In the genomic region with DNA sequence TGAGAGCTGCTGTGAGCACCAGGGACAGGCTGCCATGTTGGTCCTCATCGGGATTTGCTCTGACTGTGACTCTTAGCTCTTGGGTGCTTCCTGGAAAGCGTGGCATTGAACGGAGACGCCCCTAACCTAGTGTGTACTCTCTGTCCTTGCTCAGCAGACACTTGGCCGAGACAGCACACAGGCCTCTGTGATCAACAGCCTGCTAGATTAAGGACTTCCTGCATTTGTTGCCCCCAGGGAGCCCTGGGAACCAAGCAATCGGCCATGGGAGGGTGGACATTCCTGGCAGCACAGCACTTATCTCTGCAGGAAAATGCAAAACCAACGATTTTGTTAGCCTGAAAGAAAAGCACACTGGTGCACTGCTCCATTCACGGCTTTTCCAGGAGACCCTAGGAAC, we compare ENCODE assay signal across 14 mouse cellular contexts. TPM values are rescaled to one million over a fixed set of nuclear protein-coding genes. Genes with fewer than 3 reads are reported as not detected.
DNase-seq lines count a peak whose midpoint lies in the region; ATAC-seq lines count a peak whose summit lies in the region.
"Had no signal": no experiment of that assay in that cellular context is flagged by ENCODE, and none has a peak within 500 bp of the region (broad histone marks: within the 10 kb centered on the region; RNA-seq: fewer than 3 reads in every experiment).

No protein-coding gene starts in this region.

- no peaks in the 10 kb centered on the region for H3K36me3 ChIP-seq in liver, embryonic 11.5 days (ENCODE audit: control insufficient read depth, insufficient read depth, low read length)
- H3K36me3 ChIP-seq: forebrain, embryonic 10.5 days had no signal

- DNase-seq in adrenal gland, postnatal 14 days: peak; percentile 29
- DNase-seq in adrenal gland, adult 2 months: no peak
- peak; percentile 21 for DNase-seq in liver
- no peak for DNase-seq in liver, embryonic 11.5 days (ENCODE audit: low spot score)
- DNase-seq in heart, adult 8-10 months (ENCODE audit: low spot score): peak; percentile 6
- DNase-seq in heart, postnatal 14 days: peak; percentile 40 to 48
- DNase-seq in testis, postnatal 10 days (ENCODE audit: low spot score): no peak
- DNase-seq in urinary bladder, postnatal 4 days (ENCODE audit: low spot score in 2 of 2): no peak
- DNase-seq: cerebellum, postnatal 10 days; kidney, adult 8-10 months; right cerebral cortex, postnatal 14 days had no signal

- 0 out of 2 replicates have a peak, but pooled peaks cover 2% of the 10 kb centered on the region for H3K27me3 ChIP-seq in liver, embryonic 11.5 days (replicated peaks; ENCODE audit: control insufficient read depth, insufficient read depth, low read length)

- H3K4me2 ChIP-seq in liver, embryonic 11.5 days: no peak overlapping the region

- H3K27ac ChIP-seq in liver, embryonic 11.5 days (ENCODE audit: low read depth, low read length): no peak overlapping the region
- H3K27ac ChIP-seq: forebrain, embryonic 10.5 days; heart, adult 2 months; liver, embryonic 14.5 days had no signal

- intact Hi-C loops in heart, postnatal 14 days (cut with DNase I): no loop called here

- 34% methylated on average over 8 of the region's 8 CpGs for WGBS in liver, embryonic 11.5 days

- H3K4me1 ChIP-seq in liver, embryonic 11.5 days (replicated peaks; ENCODE audit: control insufficient read depth, insufficient read depth, low read length): no peaks in the 10 kb centered on the region

- no peak for ATAC-seq in liver, embryonic 11.5 days (replicated peaks; ENCODE audit: low FRiP score)

- no peaks in the 10 kb centered on the region for H3K9me3 ChIP-seq in liver, embryonic 11.5 days (ENCODE audit: control insufficient read depth, low read length)
- H3K9me3 ChIP-seq: forebrain, embryonic 10.5 days had no signal

- H3K4me3 ChIP-seq in liver, embryonic 11.5 days (ENCODE audit: low read depth, low read length): no peak overlapping the region
- H3K4me3 ChIP-seq: forebrain, embryonic 10.5 days; heart, adult 2 months had no signal

- no peak overlapping the region for H3K9ac ChIP-seq in liver, embryonic 11.5 days (ENCODE audit: low read depth, low read length)
- H3K9ac ChIP-seq: liver, embryonic 14.5 days had no signal

RNA-seq across cellular contexts. Expression of a gene that starts 18.0 kb away (rescaled TPM):
- 5.4 and 5.9 TPM in 2 replicates for total RNA-seq in adrenal gland, postnatal 14 days (2021)
- 1 to 10 TPM; 5.3 to 5.4 TPM for total RNA-seq in adrenal gland, adult 2 months (2021)
- 8.0 and 8.6 TPM in 2 replicates for polyA plus RNA-seq in adrenal gland, adult 2 months (2012; rRNA removed)
- 0.27 and 0.55 TPM in 2 replicates for polyA plus RNA-seq in liver, embryonic 11.5 days (2014; fragmentation: Nextera tagmentation; extraction: Ambion mirVana)
- under 1 TPM; 0.41 to 0.66 (median 0.59) TPM for total RNA-seq in heart, adult 8-10 months (2022)
- total RNA-seq in heart, postnatal 14 days (2021): 1 to 10 TPM; 2.0 to 2.2 TPM

Comparison
In these comparisons a context has a peak if more than half of its experiments do, and no peak if none do; other contexts are left out.
1. DNase-seq: peak in adrenal gland, postnatal 14 days (single experiment), liver (single experiment), heart, adult 8-10 months (single experiment) and heart, postnatal 14 days (2 of 2); none in adrenal gland, adult 2 months (single experiment), liver, embryonic 11.5 days (single experiment), testis, postnatal 10 days (single experiment) and urinary bladder, postnatal 4 days (0 of 2).